Mouse (Mus musculus): ENCODE results near the gene Maml2.
A peak's percentile ranks its signal among the peaks of the same experiment; 100 is the strongest.

Maml2 gene

GRCm38 (mm10) chr9:13533076-13533707 lies 235.4 kb downstream of the Maml2 start:
- peak; percentile 57 for DNase-seq (ENCODE audit: inconsistent ontology term)

- peak; percentile 64 for DNase-seq (ENCODE audit: inconsistent ontology term)
Observed at GRCm38 (mm10) chr9:13535803-13536202, 238.0 kb downstream of the Maml2 start.

- DNase-seq (ENCODE audit: inconsistent ontology term): no peak
Observed at GRCm38 (mm10) chr9:13536419-13537261, 238.9 kb downstream of the Maml2 start.

GRCm38 (mm10) chr9:13538200-13538599 lies 240.4 kb downstream of the Maml2 start:
- DNase-seq (ENCODE audit: inconsistent ontology term): no peak

- DNase-seq (ENCODE audit: inconsistent ontology term): no peak
Observed at GRCm38 (mm10) chr9:13539535-13539934, 241.8 kb downstream of the Maml2 start.

- no peak for DNase-seq (ENCODE audit: inconsistent ontology term)
Observed at GRCm38 (mm10) chr9:13540227-13540626, 242.5 kb downstream of the Maml2 start.

GRCm38 (mm10) chr9:13540781-13541180 lies 243.0 kb downstream of the Maml2 start:
- no peak for DNase-seq (ENCODE audit: inconsistent ontology term)

- DNase-seq (ENCODE audit: inconsistent ontology term): no peak
Observed at GRCm38 (mm10) chr9:13543167-13543566, 245.4 kb downstream of the Maml2 start.

GRCm38 (mm10) chr9:13544133-13544532 lies 246.4 kb downstream of the Maml2 start:
- no peak for DNase-seq (ENCODE audit: inconsistent ontology term)

GRCm38 (mm10) chr9:13545726-13546125 lies 248.0 kb downstream of the Maml2 start:
- no peak for DNase-seq (ENCODE audit: inconsistent ontology term)

- DNase-seq (ENCODE audit: inconsistent ontology term): no peak
Observed at GRCm38 (mm10) chr9:13549911-13550310, 252.2 kb downstream of the Maml2 start.

- DNase-seq (ENCODE audit: inconsistent ontology term): no peak
Observed at GRCm38 (mm10) chr9:13552380-13553052, 254.8 kb downstream of the Maml2 start.

GRCm38 (mm10) chr9:13554773-13555172 lies 257.0 kb downstream of the Maml2 start:
- DNase-seq (ENCODE audit: inconsistent ontology term): no peak

GRCm38 (mm10) chr9:13555973-13556481 lies 258.3 kb downstream of the Maml2 start:
- no peak for DNase-seq (ENCODE audit: inconsistent ontology term)

GRCm38 (mm10) chr9:13556696-13557095 lies 258.9 kb downstream of the Maml2 start:
- no peak for DNase-seq (ENCODE audit: inconsistent ontology term)

GRCm38 (mm10) chr9:13558811-13559372 lies 261.1 kb downstream of the Maml2 start:
- no peak for DNase-seq (ENCODE audit: inconsistent ontology term)

GRCm38 (mm10) chr9:13560651-13561050 lies 262.9 kb downstream of the Maml2 start:
- DNase-seq (ENCODE audit: inconsistent ontology term): no peak

- DNase-seq (ENCODE audit: inconsistent ontology term): no peak
Observed at GRCm38 (mm10) chr9:13561335-13561734, 263.6 kb downstream of the Maml2 start.

GRCm38 (mm10) chr9:13563475-13564414 lies 266.0 kb downstream of the Maml2 start:
- DNase-seq (ENCODE audit: inconsistent ontology term): peak; percentile 76

GRCm38 (mm10) chr9:13565343-13566019 lies 267.7 kb downstream of the Maml2 start:
- no peak for DNase-seq (ENCODE audit: inconsistent ontology term)
